Mouse (Mus musculus): ENCODE data around the gene Pafah1b3. TPM values are rescaled to one million over a fixed set of nuclear protein-coding genes. Genes with fewer than 3 reads are reported as not detected.
A peak's percentile ranks its signal among the peaks of the same experiment; 100 is the strongest.

Pafah1b3 gene
- polyA plus RNA-seq, 1 experiment from 2014 or later: 571 TPM

DNA sequence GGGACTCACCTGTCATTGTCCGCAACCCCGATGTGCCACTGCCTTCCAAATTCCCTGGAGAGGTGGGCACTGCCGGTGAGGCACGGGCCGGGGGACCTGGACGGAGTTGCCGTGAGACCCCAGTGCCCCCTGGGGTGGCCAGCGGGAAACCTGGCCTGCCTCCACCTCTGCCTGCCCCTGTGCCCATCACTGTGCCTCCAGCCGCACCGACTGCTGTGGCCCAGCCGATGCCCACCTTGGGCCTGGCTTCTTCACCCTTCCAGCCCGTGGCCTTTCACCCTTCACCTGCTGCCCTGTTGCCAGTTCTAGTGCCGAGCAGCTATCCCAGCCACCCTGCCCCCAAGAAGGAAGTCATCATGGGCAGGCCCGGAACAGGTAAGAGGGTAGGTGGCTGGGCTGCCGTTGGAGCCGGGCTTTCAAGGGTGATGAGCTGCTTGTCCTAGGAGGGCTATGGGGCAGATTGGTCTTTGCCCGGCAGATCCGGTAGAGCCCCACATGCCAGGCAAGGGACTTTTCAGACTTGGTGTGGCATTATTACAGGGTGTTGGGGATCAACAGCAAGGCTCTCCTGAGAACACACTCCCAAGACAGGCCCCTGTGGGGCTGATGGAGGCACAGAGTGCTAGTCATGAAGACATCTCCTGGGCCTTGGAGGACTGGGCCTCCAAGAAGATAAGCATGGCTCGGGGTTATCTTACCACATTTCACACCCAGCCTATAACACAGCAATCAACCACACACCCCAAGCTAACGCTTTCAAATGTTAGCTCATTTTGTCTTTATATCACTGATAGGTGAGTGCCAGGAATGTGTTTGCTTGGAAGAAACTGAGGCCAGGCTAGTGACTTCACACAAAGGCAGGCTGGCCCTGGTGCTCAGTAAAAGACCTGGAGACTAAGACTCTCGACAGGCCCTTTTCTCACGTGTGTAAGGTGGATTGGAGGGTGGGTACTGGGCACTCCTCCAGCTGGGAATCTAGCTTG lies 24.2 kb downstream of the Pafah1b3 start:
- H3K9ac ChIP-seq (ENCODE audit: low read depth, low read length): peak overlapping the region; percentile 11
- peaks cover 36% of the 10 kb centered on the region for H3K4me1 ChIP-seq (ENCODE audit: control insufficient read depth, insufficient read depth, low read depth, low read length)

DNA sequence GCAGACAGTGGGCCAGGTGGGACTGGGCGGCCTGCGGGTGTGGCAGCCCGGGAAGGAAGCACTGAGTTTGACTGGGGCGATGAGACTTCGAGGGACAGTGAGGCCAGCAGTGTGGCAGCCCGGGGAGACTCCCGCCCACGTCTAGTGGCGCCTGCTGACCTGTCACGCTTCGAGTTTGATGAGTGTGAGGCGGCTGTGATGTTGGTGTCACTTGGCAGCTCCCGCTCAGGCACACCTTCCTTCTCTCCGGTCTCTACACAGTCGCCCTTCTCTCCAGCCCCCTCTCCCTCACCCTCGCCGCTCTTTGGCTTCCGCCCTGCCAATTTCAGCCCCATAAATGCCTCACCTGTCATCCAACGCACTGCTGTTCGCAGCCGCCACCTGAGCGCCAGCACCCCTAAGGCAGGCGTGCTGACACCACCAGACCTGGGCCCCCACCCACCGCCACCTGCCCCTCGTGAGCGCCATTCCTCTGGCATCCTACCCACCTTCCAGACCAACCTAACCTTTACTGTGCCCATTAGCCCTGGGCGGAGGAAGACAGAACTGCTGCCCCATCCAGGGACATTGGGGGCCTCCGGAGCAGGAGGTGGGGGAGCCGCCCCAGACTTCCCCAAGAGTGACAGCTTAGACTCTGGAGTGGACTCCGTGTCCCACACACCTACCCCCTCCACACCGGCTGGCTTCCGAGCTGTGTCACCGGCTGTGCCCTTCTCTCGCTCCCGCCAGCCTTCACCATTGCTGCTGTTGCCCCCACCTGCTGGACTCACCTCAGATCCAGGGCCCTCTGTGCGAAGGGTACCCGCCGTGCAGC lies 25.1 kb downstream of the Pafah1b3 start:
- Histone ChIP-seq H3K9ac (ENCODE audit: low read depth, low read length) (no peak overlapping the region), H3K36me3 (ENCODE audit: control insufficient read depth, insufficient read depth, low read length) (peaks cover 22% of the 10 kb centered on the region; the same call in 1 of the 2 replicates), H3K4me2 (ENCODE audit: low read length) (no peak overlapping the region), H3K27ac (ENCODE audit: low read depth, low read length) (no peak overlapping the region), H3K4me3 (ENCODE audit: low read length) (no peak overlapping the region), H3K4me1 (ENCODE audit: control insufficient read depth, insufficient read depth, low read depth, low read length) (peaks cover 32% of the 10 kb centered on the region), H3K27me3 (replicated peaks; ENCODE audit: control insufficient read depth, insufficient read depth, low read length) (no peaks in the 10 kb centered on the region), H3K9me3 (ENCODE audit: control insufficient read depth, low read length) (no peaks in the 10 kb centered on the region)
- 89% methylated on average over 38 of the region's 38 CpGs for WGBS
- no peak for ATAC-seq

More for the DNA sequence above, 24.2 kb downstream of the Pafah1b3 start:
- WGBS: 89% methylated on average over 22 of the region's 22 CpGs
- ATAC-seq: no peak
- H3K27me3 ChIP-seq (replicated peaks; ENCODE audit: control insufficient read depth, insufficient read depth, low read length): no peaks in the 10 kb centered on the region
- H3K36me3 ChIP-seq (ENCODE audit: control insufficient read depth, insufficient read depth, low read length): peaks cover 22% of the 10 kb centered on the region; the same call in 1 of the 2 replicates
- no peak overlapping the region for H3K27ac ChIP-seq (ENCODE audit: low read depth, low read length)
- H3K4me2 ChIP-seq (ENCODE audit: low read length): no peak overlapping the region
- H3K4me3 ChIP-seq (ENCODE audit: low read length): no peak overlapping the region
- H3K9me3 ChIP-seq (ENCODE audit: control insufficient read depth, low read length): no peaks in the 10 kb centered on the region

DNA sequence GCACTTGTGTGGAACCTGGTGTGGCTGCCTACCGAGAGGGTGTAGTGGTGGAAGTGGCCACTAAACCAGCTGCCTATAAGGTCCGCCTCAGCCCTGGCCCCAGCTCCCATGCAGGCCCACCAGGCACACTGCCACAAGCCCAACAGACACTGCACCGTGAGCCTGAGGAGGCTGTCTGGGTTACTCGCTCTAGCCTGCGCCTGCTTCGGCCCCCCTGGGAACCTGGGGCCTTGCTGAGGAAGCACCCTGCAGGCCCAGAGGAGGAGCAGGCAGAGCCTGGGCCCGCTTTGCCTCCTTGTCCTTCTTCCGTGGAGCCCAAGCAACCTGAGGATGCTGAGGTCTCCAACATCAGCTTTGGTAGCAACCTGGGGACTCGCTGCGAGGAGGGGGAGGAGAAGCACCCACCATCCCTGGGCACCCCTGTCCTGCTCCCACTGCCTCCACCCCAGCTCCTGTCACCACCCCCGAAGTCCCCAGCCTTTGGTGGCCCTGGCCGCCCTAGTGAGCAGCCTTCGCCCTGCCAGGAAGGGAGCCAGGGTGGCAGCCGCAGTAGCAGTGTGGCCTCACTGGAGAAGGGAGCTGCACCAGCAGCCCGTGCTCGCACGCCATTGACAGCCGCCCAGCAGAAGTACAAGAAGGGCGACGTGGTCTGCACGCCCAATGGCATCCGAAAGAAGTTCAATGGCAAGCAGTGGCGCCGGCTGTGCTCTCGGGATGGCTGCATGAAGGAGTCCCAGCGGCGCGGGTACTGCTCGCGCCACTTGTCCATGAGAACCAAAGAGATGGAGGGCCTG lies 25.9 kb downstream of the Pafah1b3 start:
- no peaks in the 10 kb centered on the region for H3K9me3 ChIP-seq (ENCODE audit: control insufficient read depth, low read length)
- H3K27me3 ChIP-seq (replicated peaks; ENCODE audit: control insufficient read depth, insufficient read depth, low read length): no peaks in the 10 kb centered on the region
- ATAC-seq: no peak
- no peak overlapping the region for H3K27ac ChIP-seq (ENCODE audit: low read depth, low read length)
- no peak overlapping the region for H3K4me2 ChIP-seq (ENCODE audit: low read length)
- H3K4me3 ChIP-seq (ENCODE audit: low read length): no peak overlapping the region
- H3K36me3 ChIP-seq (ENCODE audit: control insufficient read depth, insufficient read depth, low read length): peaks cover 22% of the 10 kb centered on the region; the same call in 1 of the 2 replicates
- H3K4me1 ChIP-seq (ENCODE audit: control insufficient read depth, insufficient read depth, low read depth, low read length): peaks cover 30% of the 10 kb centered on the region
- H3K9ac ChIP-seq (ENCODE audit: low read depth, low read length): no peak overlapping the region
- WGBS: 87% methylated on average over 30 of the region's 30 CpGs

DNA sequence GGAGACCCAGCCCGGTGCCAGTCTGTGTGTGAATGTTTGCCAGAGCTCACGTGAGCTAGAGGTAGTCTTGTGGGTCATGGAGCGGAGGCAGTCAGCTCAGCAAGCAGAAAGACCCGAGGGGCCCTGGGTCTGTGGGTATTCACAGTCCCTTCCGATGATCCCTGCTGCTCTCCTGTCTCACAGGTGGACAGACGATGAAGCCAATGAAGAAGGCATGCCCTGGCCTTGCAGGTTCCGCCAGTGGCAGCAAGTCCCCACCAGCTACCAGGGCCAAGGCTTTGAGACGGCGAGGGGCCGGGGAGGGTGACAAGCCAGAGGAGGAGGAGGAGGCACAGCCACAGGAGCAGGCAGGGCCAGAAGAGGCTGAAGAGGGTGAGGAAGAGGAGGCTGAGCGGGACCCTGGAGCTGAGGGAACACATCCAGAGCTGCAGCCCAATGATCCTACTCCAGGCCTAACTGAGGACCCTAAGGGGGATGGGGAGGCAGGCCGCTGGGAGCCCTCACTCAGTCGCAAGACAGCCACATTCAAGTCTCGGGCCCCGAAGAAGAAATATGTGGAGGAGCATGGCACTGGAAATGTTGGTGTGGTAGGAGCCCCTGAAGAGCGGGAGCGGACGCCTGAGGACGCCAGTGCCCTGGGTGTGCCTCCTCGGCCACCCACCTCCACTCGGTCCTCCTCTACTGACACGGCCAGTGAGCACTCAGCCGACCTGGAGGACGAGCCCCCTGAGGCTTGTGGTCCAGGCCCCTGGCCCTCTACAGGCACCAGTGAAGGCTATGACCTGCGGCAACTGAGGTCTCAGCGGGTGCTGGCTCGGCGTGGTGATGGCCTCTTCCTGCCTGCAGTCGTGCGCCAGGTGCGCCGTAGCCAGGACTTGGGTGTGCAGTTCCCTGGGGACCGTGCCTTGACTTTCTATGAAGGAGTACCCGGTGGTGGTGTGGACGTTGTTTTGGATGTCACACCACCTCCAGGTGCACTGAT lies 26.8 kb downstream of the Pafah1b3 start:
- no peak overlapping the region for H3K4me2 ChIP-seq (ENCODE audit: low read length)
- no peak for ATAC-seq
- H3K4me3 ChIP-seq (ENCODE audit: low read length): no peak overlapping the region
- no peak overlapping the region for H3K27ac ChIP-seq (ENCODE audit: low read depth, low read length)
- peaks cover 30% of the 10 kb centered on the region for H3K4me1 ChIP-seq (ENCODE audit: control insufficient read depth, insufficient read depth, low read depth, low read length)
- peaks cover 22% of the 10 kb centered on the region; the same call in 1 of the 2 replicates for H3K36me3 ChIP-seq (ENCODE audit: control insufficient read depth, insufficient read depth, low read length)
- WGBS: 90% methylated on average over 35 of the region's 35 CpGs
- no peak overlapping the region for H3K9ac ChIP-seq (ENCODE audit: low read depth, low read length)
- no peaks in the 10 kb centered on the region for H3K9me3 ChIP-seq (ENCODE audit: control insufficient read depth, low read length)
- H3K27me3 ChIP-seq (replicated peaks; ENCODE audit: control insufficient read depth, insufficient read depth, low read length): no peaks in the 10 kb centered on the region

DNA sequence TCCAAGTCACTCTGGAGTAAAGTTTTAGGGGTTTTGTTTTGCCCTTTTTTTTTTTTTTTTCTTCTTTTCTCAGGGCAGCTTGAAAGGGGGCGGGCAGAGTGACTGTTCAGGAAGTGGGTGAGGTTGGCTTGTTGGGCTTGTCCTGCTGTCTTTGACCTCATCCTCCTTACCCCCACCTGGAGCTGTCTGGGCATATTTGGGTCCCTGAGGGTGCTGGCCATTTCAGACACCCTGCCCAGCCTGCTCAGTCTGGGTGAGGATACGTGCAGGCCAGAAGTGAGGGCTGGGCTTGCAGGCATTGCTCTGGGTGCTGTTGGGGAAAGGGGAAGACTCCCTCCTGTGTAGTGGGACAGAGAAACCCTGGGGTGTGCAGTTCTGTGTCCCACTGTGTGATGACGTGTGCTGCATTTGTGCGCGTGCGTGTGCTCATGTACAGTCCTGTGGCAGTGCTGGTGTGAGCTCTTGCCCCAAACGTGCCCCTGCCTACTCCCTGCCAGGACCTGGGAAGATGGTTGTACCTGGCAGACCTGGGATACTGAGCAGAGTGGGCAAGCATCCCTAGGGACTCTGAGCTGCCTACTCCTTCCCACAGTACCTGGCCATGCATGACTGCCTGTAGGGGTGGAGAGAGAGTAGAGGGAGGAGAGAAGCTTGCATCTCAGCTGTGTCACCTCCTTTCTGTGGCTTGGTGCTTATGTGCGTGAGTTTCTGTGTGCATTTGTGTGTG lies 28.1 kb downstream of the Pafah1b3 start:
- Histone ChIP-seq H3K27me3 (replicated peaks; ENCODE audit: control insufficient read depth, insufficient read depth, low read length) (no peaks in the 10 kb centered on the region; the same call in 1 of the 2 replicates), H3K4me2 (ENCODE audit: low read length) (peak overlapping the region; percentile 68), H3K9ac (ENCODE audit: low read depth, low read length) (peak overlapping the region; percentile 43; the same call in 1 of the 2 replicates), H3K4me1 (ENCODE audit: control insufficient read depth, insufficient read depth, low read depth, low read length) (peaks cover 25% of the 10 kb centered on the region), H3K4me3 (ENCODE audit: low read length) (peak overlapping the region; percentile 9; the same call in 1 of the 2 replicates), H3K36me3 (ENCODE audit: control insufficient read depth, insufficient read depth, low read length) (peaks cover 22% of the 10 kb centered on the region; the same call in 1 of the 2 replicates), H3K9me3 (ENCODE audit: control insufficient read depth, low read length) (no peaks in the 10 kb centered on the region), H3K27ac (ENCODE audit: low read depth, low read length) (no peak overlapping the region)
- WGBS: 80% methylated on average over 8 of the region's 8 CpGs
- no peak for ATAC-seq

DNA sequence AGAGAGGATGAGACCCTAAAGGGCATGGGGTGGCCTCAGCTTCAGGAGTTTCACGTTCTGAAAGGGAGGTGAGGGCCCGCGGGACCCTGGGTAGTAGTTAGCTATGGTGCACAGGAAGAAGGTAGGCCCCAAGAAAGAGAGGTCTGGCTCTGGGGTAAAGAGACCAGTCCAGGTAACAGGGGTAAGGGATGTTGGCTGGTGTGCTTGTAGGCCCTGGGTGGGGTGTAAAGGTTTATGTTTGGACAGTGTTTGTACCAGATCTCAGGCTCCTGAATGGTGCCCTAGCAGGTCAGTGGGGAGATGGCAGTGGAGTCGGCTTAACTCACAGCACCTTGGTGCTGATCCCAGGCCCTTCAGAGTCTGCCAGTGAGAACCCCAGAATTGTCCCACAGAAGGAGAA lies 28.8 kb downstream of the Pafah1b3 start:
- Histone ChIP-seq H3K4me1 (ENCODE audit: control insufficient read depth, insufficient read depth, low read depth, low read length) (peaks cover 24% of the 10 kb centered on the region), H3K4me3 (ENCODE audit: low read length) (peak overlapping the region; percentile 83), H3K9me3 (ENCODE audit: control insufficient read depth, low read length) (no peaks in the 10 kb centered on the region), H3K27ac (ENCODE audit: low read depth, low read length) (peak overlapping the region; percentile 54; the same call in 1 of the 2 replicates), H3K27me3 (replicated peaks; ENCODE audit: control insufficient read depth, insufficient read depth, low read length) (no peaks in the 10 kb centered on the region; the same call in none of the 2 replicates), H3K36me3 (ENCODE audit: control insufficient read depth, insufficient read depth, low read length) (peaks cover 22% of the 10 kb centered on the region; the same call in 1 of the 2 replicates), H3K9ac (ENCODE audit: low read depth, low read length) (peak overlapping the region; percentile 92), H3K4me2 (ENCODE audit: low read length) (peak overlapping the region; percentile 68)
- ATAC-seq: no peak
- whole genome bisulfite sequencing: 46% methylated on average over 4 of the region's 4 CpGs

DNA sequence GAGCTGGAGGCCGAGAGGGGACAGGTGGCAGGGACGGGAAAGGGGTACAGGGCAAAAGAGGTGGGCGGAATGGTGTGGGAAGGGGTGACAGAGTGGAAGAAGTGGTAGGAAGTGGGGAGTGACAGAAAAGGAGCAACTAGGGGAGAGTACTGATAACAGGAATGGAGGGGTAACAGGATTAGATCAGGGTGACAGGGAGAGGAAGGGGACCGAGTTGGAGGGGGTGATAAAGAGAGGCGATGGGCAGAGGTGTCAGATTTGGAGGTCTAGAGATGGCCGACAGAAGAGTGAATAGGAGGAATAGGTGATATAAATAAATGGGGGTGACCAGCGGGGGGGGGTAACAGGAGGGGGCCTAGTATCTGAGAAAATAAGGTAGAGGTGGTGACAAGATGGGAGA lies 29.2 kb downstream of the Pafah1b3 start:
- ATAC-seq: no peak
- H3K4me2 ChIP-seq (ENCODE audit: low read length): peak overlapping the region; percentile 68
- 2% methylated on average over 7 of the region's 7 CpGs for WGBS
- peaks cover 22% of the 10 kb centered on the region; the same call in 1 of the 2 replicates for H3K36me3 ChIP-seq (ENCODE audit: control insufficient read depth, insufficient read depth, low read length)
- peak overlapping the region; percentile 92 for H3K9ac ChIP-seq (ENCODE audit: low read depth, low read length)
- peak overlapping the region; percentile 87 for H3K27ac ChIP-seq (ENCODE audit: low read depth, low read length)
- H3K4me3 ChIP-seq (ENCODE audit: low read length): peak overlapping the region; percentile 83
- H3K4me1 ChIP-seq (ENCODE audit: control insufficient read depth, insufficient read depth, low read depth, low read length): peaks cover 20% of the 10 kb centered on the region
- H3K9me3 ChIP-seq (ENCODE audit: control insufficient read depth, low read length): no peaks in the 10 kb centered on the region
- H3K27me3 ChIP-seq (replicated peaks; ENCODE audit: control insufficient read depth, insufficient read depth, low read length): no peaks in the 10 kb centered on the region; the same call in none of the 2 replicates

Data from hindbrain, embryonic 16.5 days (tissue).